Mouse (Mus musculus) gastrocnemius, postnatal 10 days (tissue): Measurements from ENCODE around the gene Cnot11. TPM values are rescaled to one million over a fixed set of nuclear protein-coding genes. Genes with fewer than 3 reads are reported as not detected.
A peak's percentile ranks its signal among the peaks of the same experiment; 100 is the strongest.

Source experiments
- DNase-seq: peaks from one replicate; pipeline ENCODE4 v3.0.0; 2021; ENCODE audit warnings: mixed read lengths
- total RNA-seq, 2 experiments: library from RNA; stranded (reverse); gene quantifications; 2 replicates each; pipeline ENCODE4 v1.2.3; 2021

Gene Cnot11
- total RNA-seq, 2 experiments from 2014 or later, result 19.2 to 19.6 TPM

- DNase-seq, result peak; percentile 98
Observed at GRCm38 (mm10) chr1:39535515-39536311, 921 bp downstream of the Cnot11 start.

- DNase-seq, result no peak
Observed at GRCm38 (mm10) chr1:39536701-39537100, 1.9 kb downstream of the Cnot11 start.

- no peak for DNase-seq
Observed at GRCm38 (mm10) chr1:39537631-39538380, 3.0 kb downstream of the Cnot11 start.

- DNase-seq, result no peak
Observed at GRCm38 (mm10) chr1:39540592-39540991, 5.8 kb downstream of the Cnot11 start.

GRCm38 (mm10) chr1:39545589-39545988 is 10.8 kb downstream of the Cnot11 start:
- no peak for DNase-seq

GRCm38 (mm10) chr1:39546160-39546866 is 11.5 kb downstream of the Cnot11 start:
- no peak for DNase-seq

- no peak for DNase-seq
Observed at GRCm38 (mm10) chr1:39547238-39547637, 12.4 kb downstream of the Cnot11 start.

GRCm38 (mm10) chr1:39549831-39550230 is 15.0 kb downstream of the Cnot11 start:
- DNase-seq, result peak; percentile 25

- no peak for DNase-seq
Observed at GRCm38 (mm10) chr1:39555556-39556415, 21.0 kb downstream of the Cnot11 start.

- DNase-seq, result no peak
Observed at GRCm38 (mm10) chr1:39559009-39559408, 24.2 kb downstream of the Cnot11 start.

GRCm38 (mm10) chr1:39561920-39562319 is 27.1 kb downstream of the Cnot11 start:
- no peak for DNase-seq

GRCm38 (mm10) chr1:39563161-39563560 is 28.4 kb downstream of the Cnot11 start:
- no peak for DNase-seq

GRCm38 (mm10) chr1:39564603-39565002 is 29.8 kb downstream of the Cnot11 start:
- DNase-seq, result no peak

GRCm38 (mm10) chr1:39568079-39568478 is 33.3 kb downstream of the Cnot11 start:
- no peak for DNase-seq

GRCm38 (mm10) chr1:39571653-39572052 is 36.9 kb downstream of the Cnot11 start:
- no peak for DNase-seq

- DNase-seq, result no peak
Observed at GRCm38 (mm10) chr1:39573890-39574289, 39.1 kb downstream of the Cnot11 start.

GRCm38 (mm10) chr1:39575778-39576375 is 41.1 kb downstream of the Cnot11 start:
- DNase-seq, result no peak

GRCm38 (mm10) chr1:39576431-39577243 is 41.8 kb downstream of the Cnot11 start:
- DNase-seq, result peak; percentile 62

GRCm38 (mm10) chr1:39577253-39577705 is 42.5 kb downstream of the Cnot11 start, which contains the start of gene Rnf149:
Rnf149 (minus strand) TSS chr1:39577405.
- peak; percentile 97 for DNase-seq

- DNase-seq, result no peak
Observed at GRCm38 (mm10) chr1:39578446-39578845, 43.7 kb downstream of the Cnot11 start.
